Mouse (Mus musculus): ENCODE results near the gene Rnf149. TPM values are rescaled to one million over a fixed set of nuclear protein-coding genes. Genes with fewer than 3 reads are reported as not detected.

Rnf149 gene
- total RNA-seq, 4 experiments from 2014 or later: 6.2 to 9.5 (median 7.8) TPM

DNA sequence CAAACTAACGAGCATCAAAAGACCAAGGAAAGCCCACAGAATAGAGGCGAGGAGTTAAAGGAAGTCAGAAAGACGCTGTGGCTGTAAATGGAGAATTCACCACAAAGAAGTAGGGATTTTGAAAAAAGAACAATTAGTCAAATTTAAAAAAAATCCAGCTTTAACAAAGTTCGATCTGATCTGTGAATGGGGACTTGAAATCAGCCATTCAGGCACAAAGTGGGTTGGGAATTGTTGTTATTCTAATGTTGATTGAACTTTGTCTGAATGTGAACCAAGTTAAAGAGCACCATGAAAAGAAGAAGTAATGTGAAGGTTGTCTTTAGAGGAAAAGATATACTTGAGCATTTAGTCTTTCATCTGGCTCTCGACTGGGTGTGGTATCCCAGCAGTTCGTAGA lies 48.9 kb downstream of the Rnf149 start:
- DNase-seq (ENCODE audit: low spot score): no peak

DNA sequence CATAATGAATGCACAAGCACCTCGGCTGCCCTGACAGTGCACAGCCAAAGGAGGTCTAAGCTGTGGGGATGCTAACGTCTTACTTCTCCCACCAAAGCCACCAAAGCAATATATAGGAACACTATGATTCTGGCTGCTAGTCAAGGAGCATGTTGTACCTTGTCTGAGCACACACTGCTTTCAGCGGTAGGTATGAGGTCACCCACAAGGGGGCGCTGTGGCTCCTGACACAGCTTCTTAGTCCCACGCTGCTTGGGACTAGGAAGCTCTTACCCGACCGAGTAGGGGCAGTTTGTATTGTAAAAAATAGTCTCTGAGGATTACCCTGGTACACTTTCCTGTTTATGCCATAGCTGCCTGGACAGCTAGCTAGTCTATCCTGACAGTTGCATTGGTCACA lies 49.8 kb downstream of the Rnf149 start:
- peak; percentile 47 for DNase-seq (ENCODE audit: low spot score)

DNA sequence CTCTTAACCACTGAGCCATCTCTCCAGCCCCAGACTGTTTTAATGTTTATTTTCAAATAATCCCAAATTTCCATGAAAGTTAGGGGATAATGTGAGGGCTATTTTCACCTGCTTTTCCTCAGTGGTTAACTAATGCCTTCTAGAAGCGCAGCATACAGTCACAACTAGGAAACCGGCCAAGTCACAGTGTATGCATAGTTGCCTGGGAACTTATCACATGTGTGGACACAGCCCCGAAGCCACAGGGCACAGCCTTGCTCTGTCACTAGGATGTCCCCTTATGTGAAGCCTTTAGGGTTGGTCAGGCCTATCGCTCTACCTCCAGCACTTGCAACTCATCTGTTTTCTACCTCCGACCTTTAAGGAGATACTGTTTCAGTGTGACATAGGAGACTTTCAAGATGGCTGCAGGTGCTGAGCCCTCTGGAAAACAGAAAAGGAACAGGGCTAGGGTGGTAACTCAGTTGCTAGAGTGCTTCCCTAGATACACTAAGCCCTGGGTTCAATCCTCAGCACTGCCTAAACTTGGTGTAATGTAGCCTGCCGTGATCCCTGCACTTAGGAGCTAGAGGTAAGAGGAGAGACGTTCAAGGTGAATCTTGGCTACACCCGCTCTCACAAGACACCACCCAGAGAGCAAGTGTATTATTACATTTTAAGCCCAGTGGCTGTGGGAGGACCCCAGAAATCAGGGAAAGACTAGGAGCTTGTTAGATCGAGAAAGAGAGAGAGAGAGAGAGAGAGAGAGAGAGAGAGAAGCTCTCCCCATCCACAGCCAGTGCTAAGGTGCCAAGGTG lies 50.6 kb downstream of the Rnf149 start:
- DNase-seq (ENCODE audit: low spot score): peak; percentile 21

DNA sequence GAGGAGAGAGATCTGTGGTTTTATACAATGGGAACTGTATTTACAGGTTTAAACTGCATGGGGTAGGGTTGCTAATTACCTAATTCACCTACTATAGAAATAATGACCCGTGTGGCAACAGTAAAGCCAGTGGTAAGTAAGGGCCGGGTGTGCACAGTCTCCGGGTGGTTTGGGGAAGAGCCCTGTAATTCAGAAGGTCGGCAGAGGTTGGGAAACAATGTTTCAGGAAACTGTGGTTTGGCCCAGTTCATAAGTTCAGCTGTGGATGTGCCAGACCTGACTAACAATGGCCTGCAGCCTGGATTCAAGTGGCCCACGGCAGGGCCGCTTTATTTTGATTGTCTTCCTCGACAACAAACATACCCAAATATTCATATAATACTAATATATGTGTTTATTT lies 51.4 kb downstream of the Rnf149 start:
- DNase-seq (ENCODE audit: low spot score): peak; percentile 26

DNA sequence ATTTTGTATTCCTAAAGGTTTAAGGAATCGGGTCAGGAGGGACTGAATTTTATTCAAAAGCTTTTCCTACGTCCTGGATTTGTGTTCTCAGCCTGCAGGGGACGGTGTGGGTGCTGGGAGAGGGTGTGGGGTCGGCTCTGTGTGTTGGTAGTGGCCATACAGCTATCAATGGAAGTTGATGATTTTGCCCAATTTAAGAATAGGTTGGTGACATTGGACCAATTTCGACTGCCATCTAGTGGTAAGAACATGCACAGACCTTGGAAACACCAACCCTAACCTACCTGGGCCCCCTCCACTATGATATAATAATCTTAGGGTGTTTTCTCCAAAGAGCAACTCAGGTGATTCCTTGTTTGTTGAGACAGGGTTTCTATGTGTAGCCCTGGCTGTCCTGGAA lies 54.7 kb downstream of the Rnf149 start:
- peak; percentile 52 for DNase-seq (ENCODE audit: low spot score)

DNA sequence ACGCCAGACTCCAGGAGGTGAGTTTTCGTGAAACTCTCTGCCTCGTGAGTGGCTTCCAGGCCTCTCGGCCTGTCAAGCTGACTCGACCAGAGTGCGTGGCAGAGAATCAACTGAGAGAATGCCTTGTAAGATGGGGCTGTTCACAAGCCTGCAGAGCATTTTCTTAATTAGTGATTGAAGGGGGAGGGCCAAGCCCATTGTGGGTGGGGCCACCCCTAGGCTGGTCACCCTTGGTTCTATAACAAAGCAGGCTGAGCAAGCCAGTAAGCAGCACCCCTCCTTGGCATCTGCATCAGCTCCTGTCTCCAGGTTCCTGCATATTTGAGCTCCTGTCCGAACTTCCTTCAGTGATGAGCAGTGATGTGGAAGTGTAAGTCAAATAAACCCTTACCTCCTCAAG lies 55.9 kb downstream of the Rnf149 start:
- DNase-seq (ENCODE audit: low spot score): no peak

DNA sequence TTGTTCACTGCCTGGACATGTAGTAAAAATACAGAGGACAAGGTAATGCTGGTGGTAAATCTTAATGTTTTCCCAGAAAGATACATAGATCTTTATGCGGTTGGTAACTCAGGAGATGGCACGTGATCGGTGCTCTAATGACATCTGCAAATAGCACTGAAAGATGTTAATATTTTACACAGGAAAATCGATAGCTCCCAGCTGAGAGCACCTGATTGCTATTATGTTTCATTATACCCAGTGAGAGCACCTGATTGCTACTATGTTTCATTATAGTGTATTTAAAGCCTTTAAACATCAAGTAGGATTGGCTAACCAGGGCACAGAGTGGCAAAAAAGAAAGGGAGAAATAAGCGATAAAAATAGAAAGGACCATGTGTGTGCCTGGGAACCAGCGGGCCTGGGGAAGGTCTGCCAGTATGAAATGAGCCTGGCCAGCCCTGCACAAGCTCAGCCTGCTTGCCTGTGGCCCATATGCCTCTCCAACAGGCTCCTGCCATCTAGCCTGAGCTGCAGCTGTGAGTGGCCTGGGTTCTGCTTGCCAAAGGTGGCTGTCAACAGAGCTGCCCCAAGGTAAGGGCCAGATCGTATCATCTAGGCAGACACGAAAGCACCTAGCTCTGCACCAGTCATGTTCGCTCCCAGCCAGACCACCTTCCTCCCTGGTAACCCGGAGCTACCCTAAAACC lies 61.8 kb downstream of the Rnf149 start:
- no peak for DNase-seq (ENCODE audit: low spot score)

DNA sequence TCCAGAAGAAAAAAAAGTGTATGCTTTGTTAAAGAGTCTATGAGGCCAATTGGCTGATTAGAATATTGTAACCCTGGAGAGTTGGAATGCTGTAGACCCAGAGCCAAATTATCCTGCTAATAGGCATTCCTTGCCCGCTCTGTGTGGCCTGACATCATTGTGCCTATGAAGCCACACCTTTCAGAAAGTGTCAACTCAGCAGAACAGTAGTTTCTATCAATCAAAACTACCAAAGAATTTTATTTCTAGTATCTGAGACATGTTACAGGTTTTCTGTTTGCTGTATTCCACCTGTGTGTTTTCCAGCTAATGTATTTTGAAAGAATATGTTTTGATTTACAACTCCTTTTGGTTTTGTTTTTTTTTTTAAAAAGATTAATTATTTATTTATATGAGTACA lies 65.0 kb downstream of the Rnf149 start:
- DNase-seq (ENCODE audit: low spot score): no peak

DNA sequence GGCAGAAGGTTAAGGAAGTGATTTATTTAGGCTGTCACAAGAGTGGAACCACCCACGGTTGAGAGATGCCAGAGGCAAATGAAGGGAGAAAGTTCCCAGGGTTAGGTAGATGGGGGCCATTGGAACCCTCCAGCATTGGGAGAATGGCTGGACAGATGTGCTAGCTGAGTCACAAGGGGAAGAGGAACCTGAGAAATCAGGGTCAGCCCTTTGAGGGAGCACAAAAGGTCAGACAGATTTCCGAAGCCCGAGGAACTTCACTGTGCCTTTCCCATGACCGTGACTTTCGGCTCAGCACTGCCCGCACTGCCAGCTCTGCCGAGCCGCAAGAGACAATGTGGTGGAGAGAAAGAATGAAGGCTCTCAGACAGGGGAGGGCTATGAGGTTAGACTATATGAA lies 65.4 kb downstream of the Rnf149 start:
- no peak for DNase-seq (ENCODE audit: low spot score)

DNA sequence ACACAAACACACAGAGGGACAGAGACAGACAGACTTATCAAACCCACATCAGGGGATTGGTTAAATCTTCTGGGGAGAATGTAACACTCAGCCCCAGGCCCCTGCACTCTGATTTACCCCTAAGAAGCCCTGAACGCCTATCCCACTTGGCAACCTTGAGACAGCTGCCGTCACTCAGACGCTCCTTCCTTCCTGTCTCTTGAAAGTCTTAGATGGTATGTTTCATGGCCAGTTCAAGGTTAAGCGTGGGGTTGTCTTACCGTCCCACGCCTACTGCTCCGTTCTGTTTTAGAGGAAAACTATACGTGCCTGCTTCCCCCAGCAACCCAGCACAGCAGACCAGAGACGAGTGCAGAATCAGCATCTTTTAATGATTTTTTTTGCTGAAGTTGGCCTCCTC lies 71.6 kb downstream of the Rnf149 start:
- no peak for DNase-seq (ENCODE audit: low spot score)

DNA sequence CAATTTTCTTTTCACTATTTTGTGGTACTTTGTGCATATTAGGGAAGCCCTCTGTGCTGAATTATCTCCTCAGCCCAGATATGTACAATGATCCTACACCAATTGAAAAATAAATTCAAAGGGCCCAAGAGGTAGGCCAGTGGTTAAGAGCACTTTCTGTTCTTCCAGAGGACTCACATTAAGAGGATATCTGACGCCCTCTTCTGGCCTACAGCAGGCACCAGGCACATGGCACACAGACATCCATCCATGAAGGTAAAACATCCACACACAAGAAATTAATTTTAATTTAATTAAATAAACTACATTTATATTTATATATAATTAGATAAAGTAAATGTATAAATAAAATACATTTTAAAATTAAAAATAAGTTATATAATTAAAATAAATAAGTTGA lies 72.9 kb downstream of the Rnf149 start:
- DNase-seq (ENCODE audit: low spot score): no peak

DNA sequence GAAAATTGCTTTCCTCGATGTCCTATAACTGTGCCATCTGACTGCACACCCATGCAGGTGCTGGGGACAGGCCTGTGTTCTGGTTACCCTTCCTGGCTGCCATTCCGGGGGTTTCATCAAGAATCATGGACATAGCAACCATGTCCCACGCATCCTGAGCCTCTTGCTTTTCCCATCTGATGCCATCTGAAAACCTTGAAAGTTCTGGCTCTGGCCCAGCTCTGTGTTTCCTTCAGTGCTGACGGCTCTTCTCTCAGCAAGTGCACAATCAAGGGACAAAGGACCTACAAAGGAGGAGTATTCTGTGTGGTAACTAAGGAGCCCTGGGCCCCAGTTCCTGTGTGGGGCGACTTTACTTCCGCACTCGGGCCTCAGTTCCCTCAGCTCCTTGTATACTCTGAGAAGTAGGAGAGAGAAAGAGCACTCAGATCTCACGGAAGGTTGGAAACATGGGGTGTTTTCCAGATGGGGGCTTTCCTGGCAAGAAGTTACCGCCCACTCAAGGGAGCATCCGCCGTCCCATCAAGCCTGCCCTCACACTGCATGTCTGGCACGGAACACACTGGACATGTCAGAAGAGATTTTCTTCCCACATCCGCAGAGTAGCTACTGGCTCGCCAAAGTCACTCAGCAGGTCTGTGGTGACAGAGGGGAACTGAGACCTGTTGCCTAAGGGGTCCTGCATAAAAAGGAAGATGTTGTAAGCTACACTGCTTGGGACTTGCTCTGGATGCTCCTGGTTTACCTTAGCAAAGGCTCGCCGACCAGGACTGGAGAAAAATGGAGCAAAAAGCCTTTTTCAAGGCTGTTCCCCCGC lies 74.2 kb downstream of the Rnf149 start:
- DNase-seq (ENCODE audit: low spot score): no peak

Other genes with a start within 250 kb of the Rnf149 start
- 100 to 1,000 TPM; 470 to 601 (median 547) TPM for gene Rpl31, start 209.6 kb downstream of the Rnf149 start, total RNA-seq (2022)
- 1 to 10 TPM; 5.6 to 8.9 (median 5.8) TPM for gene Tbc1d8, start 98.7 kb downstream of the Rnf149 start, total RNA-seq (2022)
- gene Cnot11, start 42.4 kb downstream of the Rnf149 start, total RNA-seq (2022): 10 to 100 TPM; 13.3 to 15.1 (median 14.3) TPM
- under 1 TPM in 2 of 4 experiments, not detected in 2; 0.03 to 0.05 TPM for gene Creg2, start 74.1 kb upstream of the Rnf149 start, total RNA-seq (2022)
- under 1 TPM; 0.16 to 0.23 (median 0.19) TPM for gene Rfx8, start 143.6 kb upstream of the Rnf149 start, total RNA-seq (2022)
- gene Gm3646, start 227.9 kb upstream of the Rnf149 start, total RNA-seq (2022): 10 to 100 TPM in 2 of 4 experiments, 1 to 10 TPM in 2; 7.6 to 12.8 (median 10.7) TPM